Mouse (Mus musculus): ENCODE measurements at regions not wholly inside any gene's neighbourhood (a gene's known extent, or its start where the extent isn't known, plus 50 kb on each side); places are given as distances from the start of the nearest gene placed in this dataset.

GRCm38 (mm10) chr4:55586212-55586611, 53.9 kb upstream of the Klf4 start:
- Histone ChIP-seq H3K4me1 (ENCODE audit: control insufficient read depth, insufficient read depth, low read length) (no peaks in the 10 kb centered on the region), H3K27ac (ENCODE audit: insufficient read depth, low read length) (no peak overlapping the region), H3K4me3 (ENCODE audit: insufficient read depth, low read length) (no peak overlapping the region)
- TF ChIP-seq POLR2A (IDR thresholded peaks at IDR 0.05; ENCODE audit: extremely low read depth, insufficient read depth, low read length), result no peak

GRCm38 (mm10) chr4:55583589-55583988, 51.3 kb upstream of the Klf4 start:
- Histone ChIP-seq H3K4me3 (ENCODE audit: insufficient read depth, low read length) (no peak overlapping the region), H3K27ac (ENCODE audit: insufficient read depth, low read length) (no peak overlapping the region), H3K4me1 (ENCODE audit: control insufficient read depth, insufficient read depth, low read length) (no peaks in the 10 kb centered on the region)
- TF ChIP-seq POLR2A (IDR thresholded peaks at IDR 0.05; ENCODE audit: extremely low read depth, insufficient read depth, low read length), result no peak
- TF ChIP-seq CTCF (IDR thresholded peaks at IDR 0.05; ENCODE audit: extremely low read depth, insufficient read depth, low read length), result no peak
